Mouse (Mus musculus): Measurements from ENCODE around the gene Sik3. TPM values are rescaled to one million over a fixed set of nuclear protein-coding genes. Genes with fewer than 3 reads are reported as not detected.

Gene Sik3
- total RNA-seq, 2 experiments from 2014 or later, result 61.8 to 72.7 TPM

DNA sequence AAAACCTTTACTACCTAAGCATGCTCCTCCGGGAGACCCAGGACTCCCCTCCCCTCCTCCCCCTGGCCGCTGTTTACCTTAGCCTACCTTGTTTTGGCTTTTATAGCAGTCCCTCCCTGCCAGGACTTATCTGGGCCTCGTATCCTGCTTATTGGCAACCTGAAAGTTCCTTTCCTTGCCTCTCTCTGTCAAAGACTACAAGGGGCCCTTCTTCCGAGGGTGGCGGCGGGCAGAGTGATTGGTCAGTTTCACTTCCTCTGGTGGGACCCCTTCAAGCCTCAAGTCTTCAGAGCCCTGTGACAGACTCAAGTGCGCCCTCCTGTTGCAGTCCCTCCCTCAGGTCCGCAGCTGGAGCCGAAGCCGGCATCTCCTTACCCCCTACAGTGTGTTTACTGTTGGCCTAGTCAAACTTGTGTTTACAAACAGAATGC lies 1.6 kb downstream of the Sik3 start:
- intact Hi-C loops (cut with DNase I), result loop anchor here (5.0 kb wide), 1 partner anchor 108 kb away; no protein-coding TSS in a partner anchor
- peak; percentile 62 to 65 for DNase-seq

DNA sequence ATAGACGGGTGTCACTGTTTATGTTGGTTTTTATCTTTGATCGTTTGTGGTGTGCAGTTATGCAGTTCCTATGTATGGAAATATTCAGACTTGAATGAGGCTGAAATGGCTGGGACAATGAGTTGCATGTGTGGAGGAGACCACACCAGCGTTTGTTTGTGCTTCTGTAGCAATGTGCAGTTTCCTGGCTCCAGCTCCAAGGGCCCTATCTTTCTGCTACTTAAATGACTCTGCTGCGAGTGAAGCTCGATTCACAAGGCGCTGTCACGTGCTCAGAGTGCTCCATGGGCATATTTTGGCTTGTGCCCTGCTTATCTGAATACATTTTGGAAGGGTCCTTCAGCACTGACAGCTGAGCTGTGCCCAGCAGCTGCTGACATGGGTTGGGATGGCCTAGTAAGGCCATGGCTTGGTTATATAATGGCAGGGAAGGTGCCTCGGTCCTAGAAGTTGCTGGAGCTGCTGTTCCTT lies 2.5 kb downstream of the Sik3 start:
- intact Hi-C loops (cut with DNase I), result loop anchor here (5.0 kb wide), 1 partner anchor 52 kb away; no protein-coding TSS in a partner anchor
- peak; percentile 74 to 86 for DNase-seq

DNA sequence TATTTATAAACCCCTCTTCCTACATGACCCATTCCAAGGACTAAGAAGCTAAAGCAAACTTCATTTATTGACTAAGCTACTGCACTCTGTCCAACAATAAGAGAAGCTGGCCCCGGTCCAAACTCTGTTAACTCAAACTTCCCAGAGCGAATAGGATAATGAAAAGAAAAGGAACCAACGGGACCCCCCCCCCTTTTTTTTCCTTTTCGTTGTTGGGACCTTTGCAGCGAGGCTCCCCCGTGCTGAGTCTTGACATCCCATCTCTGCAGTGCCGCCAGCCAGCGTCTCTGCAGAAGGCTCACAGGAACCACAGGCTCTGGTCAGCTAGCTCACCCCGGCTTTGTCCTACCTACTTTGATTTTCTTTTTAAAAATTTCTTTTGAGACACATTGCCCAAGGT lies 3.2 kb downstream of the Sik3 start:
- DNase-seq, result peak; percentile 57 to 73
- intact Hi-C loops (cut with DNase I), result loop anchor here (5.0 kb wide), 1 partner anchor 51 kb away; no protein-coding TSS in a partner anchor

DNA sequence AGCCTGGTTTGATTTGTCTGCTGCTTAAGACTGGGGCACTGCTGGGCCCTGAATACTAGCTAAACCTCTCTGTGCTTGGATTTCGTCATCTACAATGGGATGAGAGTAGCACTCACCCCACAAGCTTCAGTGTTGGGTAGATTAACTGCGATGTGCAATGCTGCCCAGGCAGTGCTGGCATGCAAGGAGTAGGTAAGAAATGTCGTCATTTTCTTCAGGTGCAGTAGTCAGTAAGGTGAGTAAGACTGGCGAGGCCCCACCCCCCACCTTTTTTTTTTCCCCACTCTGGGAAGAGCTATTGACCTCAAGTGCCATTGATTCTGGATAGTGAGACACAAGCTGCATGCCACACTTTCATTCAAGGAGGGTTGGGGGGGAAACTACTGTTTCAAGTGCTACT lies 3.8 kb downstream of the Sik3 start:
- intact Hi-C loops (cut with DNase I), result loop anchor here (5.0 kb wide), 1 partner anchor 51 kb away; no protein-coding TSS in a partner anchor
- no peak for DNase-seq

DNA sequence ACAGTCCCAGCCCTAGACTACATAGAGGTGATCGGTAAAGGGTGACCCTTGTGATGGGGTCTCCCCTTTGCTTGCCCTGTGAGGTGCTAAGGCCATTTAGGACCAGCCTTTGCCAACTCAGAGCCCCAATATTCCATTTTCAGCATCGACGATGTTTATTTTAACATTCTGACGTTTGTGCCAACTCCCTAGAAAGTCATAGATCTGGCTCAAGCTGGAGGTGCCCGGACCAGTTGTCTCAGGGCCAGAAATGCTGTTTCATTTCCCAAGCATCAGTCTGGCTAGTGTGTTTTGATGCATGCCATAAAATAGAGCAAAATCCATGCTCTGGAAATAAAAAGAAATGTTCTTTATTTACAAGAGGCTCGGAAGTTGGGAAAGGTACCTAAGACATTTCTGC lies 5.7 kb downstream of the Sik3 start:
- intact Hi-C loops (cut with DNase I), result loop anchor here (5.0 kb wide), 1 partner anchor 49 kb away; no protein-coding TSS in a partner anchor
- no peak for DNase-seq

DNA sequence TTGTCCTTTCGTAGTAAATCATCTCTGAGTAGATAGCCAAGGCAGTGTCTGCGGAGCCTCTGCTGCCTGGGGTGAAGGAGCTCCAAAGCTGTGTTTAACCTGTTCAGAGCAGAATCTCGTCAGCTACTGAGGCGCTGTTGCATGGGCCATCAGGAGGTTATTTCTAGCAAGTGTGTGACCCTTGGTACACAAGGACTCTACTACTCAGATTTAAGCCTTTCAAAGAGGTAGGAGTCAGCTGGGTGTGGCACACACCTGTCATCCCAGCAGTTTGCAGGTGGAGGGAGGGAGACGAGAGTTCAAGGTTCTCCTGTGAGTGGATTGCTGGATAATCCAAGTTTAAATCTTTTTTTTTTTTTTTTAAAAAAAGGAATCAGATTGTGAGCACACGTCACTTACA lies 7.4 kb downstream of the Sik3 start:
- intact Hi-C loops (cut with DNase I), result loop anchor here (5.0 kb wide), 1 partner anchor 47 kb away; no protein-coding TSS in a partner anchor
- no peak for DNase-seq

DNA sequence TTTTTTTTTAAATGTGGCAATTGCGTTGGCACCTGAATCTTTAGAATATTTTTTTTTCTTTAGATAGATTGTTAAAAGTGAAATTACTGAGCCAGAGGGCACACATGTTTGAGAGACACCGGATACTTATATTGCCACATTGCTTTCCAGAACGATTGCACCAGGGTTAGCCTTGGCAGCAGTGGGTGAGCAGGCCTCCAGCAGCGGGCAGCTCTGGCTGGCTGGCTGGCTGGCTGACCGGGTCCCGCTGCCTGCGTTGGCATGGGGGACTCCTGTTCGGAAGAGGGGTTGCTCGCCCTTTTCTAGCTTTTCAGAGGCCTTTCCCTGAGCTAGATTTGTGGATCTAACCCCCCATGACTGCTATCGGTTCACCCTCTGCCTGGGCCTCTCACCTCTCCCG lies 11.0 kb downstream of the Sik3 start:
- DNase-seq, result no peak
- intact Hi-C loops (cut with DNase I), result no loop called here

DNA sequence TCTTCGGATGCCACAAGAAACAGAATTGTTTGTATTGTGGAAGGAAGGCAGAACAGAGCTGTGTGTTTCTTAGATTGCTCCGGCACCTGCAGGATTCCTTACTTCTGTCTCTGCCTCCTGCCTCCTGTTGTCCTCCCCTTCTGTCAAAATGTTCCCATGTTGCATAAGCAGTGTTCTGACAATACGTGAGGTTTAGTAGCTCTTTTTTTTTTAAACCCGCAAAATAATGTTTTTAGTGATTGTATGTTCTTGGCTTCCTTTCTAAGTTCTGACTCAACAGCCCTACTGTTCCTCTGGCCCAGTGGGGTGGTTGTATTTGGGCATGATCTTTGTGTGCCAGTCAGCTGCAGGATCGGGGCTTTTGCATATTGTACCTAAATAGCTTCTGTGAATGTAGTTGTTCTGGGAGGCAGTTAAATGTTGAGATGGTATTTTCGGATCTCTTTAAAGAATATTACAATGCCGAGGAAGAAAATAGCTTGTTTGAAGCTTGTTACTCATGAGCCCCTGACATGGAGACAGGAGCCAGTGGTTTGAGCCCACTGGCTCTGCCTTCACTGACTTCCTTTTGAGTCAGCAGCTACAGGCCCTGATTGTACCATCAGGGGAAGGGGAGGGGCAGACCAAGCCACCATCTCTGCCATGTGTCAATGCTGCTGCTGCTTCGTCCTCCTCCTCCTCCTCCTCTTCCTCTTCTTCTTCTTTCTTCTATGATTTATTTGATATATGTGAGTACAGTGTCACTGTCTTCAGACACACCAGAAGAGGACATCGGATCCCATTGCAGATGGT lies 13.6 kb downstream of the Sik3 start:
- intact Hi-C loops (cut with DNase I), result no loop called here
- DNase-seq, result no peak

DNA sequence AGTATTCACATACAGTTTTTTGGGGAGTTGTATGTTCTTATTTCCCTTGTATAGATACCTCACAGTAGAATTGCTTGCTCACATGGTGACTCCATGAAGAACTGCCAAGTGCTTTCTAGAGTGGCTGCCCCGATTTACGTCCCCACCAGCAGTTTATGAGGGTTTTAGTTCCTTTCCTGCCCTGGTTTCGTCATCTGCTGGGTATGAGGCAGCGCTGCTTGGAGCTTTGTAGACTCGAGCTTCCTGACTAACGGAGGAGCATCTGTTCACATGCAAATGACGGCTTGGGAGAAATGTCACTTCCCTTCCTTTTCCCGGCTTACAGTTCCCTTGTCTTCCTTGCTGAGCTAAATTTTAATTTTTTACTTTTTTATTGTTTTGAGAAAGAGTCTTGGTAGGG lies 15.4 kb downstream of the Sik3 start:
- intact Hi-C loops (cut with DNase I), result no loop called here
- peak; percentile 33 to 34 for DNase-seq

DNA sequence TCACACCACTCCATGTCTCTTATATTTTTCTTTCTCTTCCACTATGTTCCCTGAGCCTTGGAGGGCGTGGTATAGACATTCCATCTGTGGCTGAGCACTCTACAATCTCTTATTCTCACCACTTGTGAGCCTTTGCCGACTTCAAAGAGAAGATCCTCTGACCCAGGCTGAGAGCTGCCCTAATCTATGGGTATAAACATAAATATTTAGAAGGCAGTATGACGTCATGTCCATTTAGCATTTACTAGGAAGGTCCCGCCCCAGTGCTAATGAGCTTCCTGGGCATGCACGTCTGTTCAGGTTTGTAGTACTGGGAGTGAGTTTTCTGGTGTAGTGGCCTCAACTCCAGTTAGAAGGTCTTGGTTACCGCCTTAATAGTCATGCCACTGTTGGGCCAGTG lies 16.9 kb downstream of the Sik3 start:
- no peak for DNase-seq
- intact Hi-C loops (cut with DNase I), result no loop called here

DNA sequence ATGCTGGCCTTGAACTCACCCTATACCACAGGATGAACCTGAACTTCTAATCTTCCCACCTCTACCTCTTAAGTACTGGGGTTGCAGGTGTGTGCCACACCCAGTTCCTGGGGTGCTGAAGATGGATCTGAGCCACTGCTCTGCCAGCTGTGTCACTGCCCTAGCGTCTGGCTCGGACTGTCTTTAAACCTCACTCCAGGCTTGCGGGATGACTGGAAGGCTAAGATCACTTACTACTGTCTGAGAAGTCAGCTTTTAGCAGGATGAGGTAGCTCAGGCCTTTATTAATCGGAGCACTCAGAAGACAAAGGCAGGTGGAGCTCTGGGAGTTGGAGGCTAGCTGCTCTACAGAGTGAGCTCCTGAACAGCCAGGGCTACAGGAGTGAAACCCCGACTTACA lies 17.6 kb downstream of the Sik3 start:
- intact Hi-C loops (cut with DNase I), result loop anchor here (5.0 kb wide), 1 partner anchor 92 kb away; no protein-coding TSS in a partner anchor

DNA sequence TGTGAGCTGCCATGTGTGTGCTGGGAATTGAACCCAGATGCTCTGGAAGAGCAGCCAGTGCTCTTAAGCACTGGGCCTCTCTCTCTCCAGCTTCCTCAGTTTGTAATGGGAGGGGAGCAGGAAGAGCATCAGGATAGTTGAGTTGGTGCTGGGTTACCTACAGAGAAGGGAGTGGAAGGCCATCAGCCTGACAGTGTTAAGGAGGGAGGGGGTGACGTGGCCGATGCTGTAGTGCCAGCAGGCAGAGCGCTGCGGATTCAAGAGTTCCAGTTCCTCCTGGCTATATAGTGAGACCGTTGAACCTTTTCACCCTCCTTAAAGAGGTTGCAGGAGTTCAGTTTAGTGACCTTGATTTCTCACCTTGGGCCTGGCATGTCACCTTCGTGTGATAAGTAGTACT lies 18.3 kb downstream of the Sik3 start:
- DNase-seq, result no peak
- intact Hi-C loops (cut with DNase I), result loop anchor here (5.0 kb wide), 1 partner anchor 91 kb away; no protein-coding TSS in a partner anchor

More for the DNA sequence above, 17.6 kb downstream of the Sik3 start:
- no peak for DNase-seq

DNA sequence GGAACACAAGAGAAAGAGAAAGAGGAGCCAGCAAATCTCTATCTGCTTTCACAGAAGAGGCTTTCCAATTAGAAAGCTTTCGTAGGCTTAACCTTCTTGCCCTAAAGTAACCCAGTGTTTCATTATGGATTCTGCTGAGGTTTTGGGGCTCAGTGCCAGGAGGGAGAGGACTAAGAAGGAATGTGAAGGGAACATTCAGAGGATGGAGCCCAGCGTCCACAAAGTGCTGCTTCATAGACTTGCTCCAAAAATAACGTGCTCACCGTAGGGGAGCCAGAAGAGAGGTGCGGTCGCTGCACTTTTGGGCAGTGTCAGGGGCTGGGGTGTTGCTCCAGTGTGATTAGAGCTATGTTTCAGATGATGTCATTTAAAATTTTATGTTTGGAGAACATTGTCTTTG lies 19.6 kb downstream of the Sik3 start:
- peak; percentile 71 to 72 for DNase-seq
- intact Hi-C loops (cut with DNase I), result loop anchor here (5.0 kb wide), 1 partner anchor 90 kb away; no protein-coding TSS in a partner anchor

DNA sequence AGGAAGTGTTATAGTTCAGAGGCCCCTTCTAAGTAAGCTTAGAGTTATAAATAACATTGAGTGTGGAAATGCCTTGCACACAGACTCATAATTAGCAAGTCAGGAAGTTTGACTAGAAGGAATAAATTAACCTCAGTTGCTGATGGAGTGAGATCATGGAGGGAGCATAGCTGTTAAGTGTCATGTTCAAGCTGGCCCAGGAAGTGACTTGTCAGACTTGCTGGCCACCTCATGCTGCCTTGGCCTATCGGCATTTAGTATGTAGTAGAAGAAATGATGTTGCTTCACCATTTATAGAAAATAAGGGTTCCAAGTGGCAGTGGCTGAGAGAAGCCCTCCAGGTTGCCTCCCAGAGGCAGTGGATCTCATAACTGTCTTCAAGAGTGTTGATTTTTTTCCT lies 20.4 kb downstream of the Sik3 start:
- intact Hi-C loops (cut with DNase I), result loop anchor here (5.0 kb wide), 1 partner anchor 89 kb away; no protein-coding TSS in a partner anchor
- DNase-seq, result no peak

DNA sequence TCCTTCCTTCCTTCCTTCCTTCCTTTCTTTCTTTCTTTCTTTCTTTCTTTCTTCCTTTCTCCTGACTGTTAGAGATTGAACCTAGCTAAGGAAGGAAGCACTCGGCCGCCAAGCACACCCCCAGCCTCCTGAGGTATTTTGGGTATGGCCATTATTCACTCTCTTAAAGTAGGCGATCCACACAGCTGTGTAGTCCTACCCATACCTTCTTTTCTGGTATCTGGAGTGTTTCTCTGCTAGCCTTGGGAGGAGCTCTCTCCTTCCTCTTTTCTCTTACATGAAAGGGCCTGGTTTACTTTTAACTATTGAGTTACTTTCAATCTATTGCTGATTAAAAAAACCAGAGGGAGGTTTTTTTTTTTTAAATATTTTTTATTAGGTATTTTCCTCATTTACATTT lies 21.2 kb downstream of the Sik3 start:
- intact Hi-C loops (cut with DNase I), result loop anchor here (5.0 kb wide), 1 partner anchor 88 kb away; no protein-coding TSS in a partner anchor
- DNase-seq, result no peak

DNA sequence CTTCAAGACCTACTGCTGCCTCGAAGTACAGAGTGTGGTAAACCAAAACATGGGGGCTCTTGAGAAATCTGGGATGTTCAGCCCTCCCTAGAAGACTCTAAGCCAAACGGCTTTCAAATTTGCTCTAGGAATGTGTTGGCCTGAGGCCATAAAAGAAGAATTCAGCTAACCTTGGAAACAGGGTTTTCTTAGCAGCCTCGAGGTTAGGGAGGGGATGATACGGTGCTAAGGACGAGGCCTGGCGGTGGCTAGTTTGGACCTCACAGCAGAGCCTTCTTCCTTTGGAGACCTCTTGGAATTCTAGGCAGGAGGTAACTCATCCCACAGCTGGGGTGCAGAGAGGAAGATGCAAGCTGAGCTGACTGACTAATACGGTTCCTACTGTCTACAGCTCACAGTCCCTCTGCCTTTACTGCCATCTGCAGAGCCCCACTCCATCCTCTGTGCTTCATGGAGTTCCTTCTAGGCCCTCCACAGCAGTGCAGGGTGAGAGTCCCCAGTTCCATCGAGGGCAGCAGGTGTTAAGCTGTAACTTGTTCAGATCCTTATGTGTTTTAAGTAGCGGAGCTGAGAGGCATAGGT lies 22.8 kb downstream of the Sik3 start:
- no peak for DNase-seq
- intact Hi-C loops (cut with DNase I), result no loop called here

DNA sequence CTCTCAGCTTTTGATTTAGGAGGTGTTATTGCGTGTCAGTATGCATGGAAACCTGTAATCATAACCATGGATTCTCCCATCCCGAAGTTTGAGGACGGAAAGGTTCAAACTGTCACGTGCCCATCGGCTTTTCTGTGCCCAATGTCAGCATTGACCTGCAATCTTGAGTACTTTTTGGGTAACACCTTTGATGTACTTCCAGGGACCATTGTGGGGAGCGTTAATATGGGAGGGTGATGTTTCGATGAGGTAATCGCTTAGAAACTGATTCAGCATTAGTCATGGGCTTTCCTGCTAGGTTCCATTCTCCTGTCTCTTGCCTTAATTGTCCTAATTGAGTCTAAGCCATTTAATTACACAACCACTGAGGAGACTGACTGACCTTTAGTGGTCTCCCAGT lies 24.3 kb downstream of the Sik3 start:
- no peak for DNase-seq
- intact Hi-C loops (cut with DNase I), result no loop called here

DNA sequence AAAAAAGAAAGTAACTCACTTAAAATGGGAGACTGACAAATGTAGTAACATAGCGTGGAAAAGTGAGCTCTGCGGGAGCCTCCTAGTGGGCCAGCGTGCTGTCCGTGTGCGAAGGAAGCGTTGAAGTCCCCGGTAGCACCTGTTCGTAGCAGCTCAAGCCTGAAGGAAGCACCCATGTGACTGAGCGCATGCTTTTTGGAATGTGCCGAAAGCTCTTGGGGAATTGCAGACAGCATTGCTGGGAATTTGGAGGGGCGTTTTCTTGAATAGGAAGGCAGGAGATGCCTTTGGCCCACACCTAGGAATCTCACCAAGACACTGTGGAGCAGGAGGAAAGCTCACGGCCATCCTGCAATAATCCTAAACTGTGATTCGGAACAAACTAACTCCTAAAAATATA lies 26.2 kb downstream of the Sik3 start:
- DNase-seq, result no peak
- intact Hi-C loops (cut with DNase I), result no loop called here

DNA sequence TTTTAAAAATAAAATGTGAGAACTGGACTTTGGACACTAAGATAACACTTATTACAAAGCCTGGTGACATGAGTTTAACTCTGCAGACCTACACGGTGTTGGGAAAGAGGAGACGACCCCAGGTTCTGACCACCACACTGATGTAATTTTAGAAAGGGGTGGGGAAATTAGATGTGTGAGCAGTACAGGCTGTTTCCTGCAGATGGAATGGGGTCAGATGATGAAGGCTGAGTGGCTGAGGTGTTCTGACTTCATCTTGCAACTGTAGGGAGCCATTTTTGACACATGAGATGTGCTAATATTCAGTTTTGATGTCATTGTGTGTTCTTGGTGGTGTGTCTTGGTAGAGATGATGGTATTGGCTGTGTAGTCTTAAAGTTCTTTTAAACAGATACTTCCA lies 28.6 kb downstream of the Sik3 start:
- DNase-seq, result no peak
- intact Hi-C loops (cut with DNase I), result no loop called here

DNA sequence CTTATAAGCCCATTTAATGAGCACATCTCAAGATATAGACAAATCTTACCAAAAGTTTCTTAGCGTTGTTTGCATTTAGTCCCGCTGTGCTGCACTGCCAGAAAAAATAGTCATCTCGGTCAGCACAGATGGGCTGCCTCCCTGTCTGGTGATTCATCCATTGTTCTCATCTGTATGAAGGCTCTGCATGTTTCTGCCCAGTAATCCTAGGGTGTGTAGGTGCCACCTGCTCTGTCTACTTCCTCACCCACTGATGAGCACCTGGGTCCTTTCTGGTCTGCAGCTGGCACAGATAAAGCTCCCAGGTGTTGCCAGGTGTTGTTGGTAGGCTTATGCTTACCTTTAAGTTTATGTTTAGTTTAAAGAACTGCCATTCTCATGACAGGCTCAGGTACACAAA lies 29.8 kb downstream of the Sik3 start:
- intact Hi-C loops (cut with DNase I), result no loop called here
- DNase-seq, result no peak

DNA sequence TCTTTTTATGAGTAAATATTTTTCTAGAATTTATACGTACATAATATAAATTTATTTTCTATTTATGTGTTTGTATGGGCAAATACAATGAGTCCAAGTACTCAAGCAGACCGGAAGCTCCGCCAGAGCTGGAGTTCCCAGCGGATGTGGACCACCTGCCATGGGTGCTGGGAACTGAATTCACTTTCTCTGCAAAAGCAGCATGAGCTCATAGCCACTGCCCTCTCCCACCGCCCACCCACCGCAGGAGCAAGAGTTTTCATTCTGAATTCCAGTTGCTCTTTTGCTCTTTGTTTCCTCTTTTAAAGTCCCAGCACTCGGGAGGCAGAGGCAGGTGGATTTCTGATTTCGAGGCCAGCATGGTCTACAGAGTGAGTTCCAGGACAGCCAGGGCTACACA lies 31.0 kb downstream of the Sik3 start:
- intact Hi-C loops (cut with DNase I), result no loop called here
- no peak for DNase-seq
